Mouse (Mus musculus) ES-CJ7 (cell line): ENCODE data around the gene Wdr48.
A peak's percentile ranks its signal among the peaks of the same experiment; 100 is the strongest.

Source experiments
- DNase-seq: peaks from one replicate; pipeline ENCODE4 v3.0.0; 2011; ENCODE audit warnings: low read depth, low spot score

Gene Wdr48

GRCm38 (mm10) chr9:119969811-119970210 lies 75.1 kb downstream of the Wdr48 start:
- DNase-seq: no peak

- peak; percentile 52 for DNase-seq
Measured at GRCm38 (mm10) chr9:119970221-119970620, 75.5 kb downstream of the Wdr48 start.

- no peak for DNase-seq
Measured at GRCm38 (mm10) chr9:119970763-119971656, 76.3 kb downstream of the Wdr48 start.

- DNase-seq: no peak
Measured at GRCm38 (mm10) chr9:119972166-119972565, 77.5 kb downstream of the Wdr48 start.

GRCm38 (mm10) chr9:119972582-119972981 lies 77.9 kb downstream of the Wdr48 start:
- no peak for DNase-seq

GRCm38 (mm10) chr9:119973281-119973680 lies 78.6 kb downstream of the Wdr48 start:
- DNase-seq: no peak

- DNase-seq: peak; percentile 93
Measured at GRCm38 (mm10) chr9:119973869-119974520, 79.3 kb downstream of the Wdr48 start.

GRCm38 (mm10) chr9:119974609-119975008 lies 79.9 kb downstream of the Wdr48 start:
- DNase-seq: peak; percentile 73

- DNase-seq: no peak
Measured at GRCm38 (mm10) chr9:119975286-119975685, 80.6 kb downstream of the Wdr48 start.
